Mouse (Mus musculus): ENCODE measurements around the gene Slc30a9.

DNA sequence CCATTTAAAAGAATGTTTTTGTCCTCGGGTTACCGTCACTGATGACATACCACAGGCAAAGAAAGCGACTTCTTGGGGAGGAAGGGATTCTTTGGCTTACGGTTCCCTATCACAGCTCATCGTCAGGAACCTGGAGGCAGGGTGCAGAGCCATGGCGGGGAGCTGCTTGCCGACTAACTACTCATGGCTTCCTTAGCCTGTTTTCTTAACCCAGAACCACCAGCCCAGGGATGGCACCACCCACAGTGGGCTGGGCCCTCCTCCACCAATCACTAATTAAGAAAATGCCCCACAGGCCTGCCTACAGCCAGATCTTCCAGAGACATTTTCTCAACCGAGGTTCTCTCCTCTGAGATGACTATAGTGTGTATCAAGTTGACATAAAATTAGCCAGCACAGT lies 37.4 kb upstream of the Slc30a9 start:
- TF ChIP-seq CTCF (IDR thresholded peaks at IDR 0.05; ENCODE audit: borderline replicate concordance, control insufficient read depth, extremely low read depth, insufficient read depth, low read length, poor library complexity) (no peak), POLR2A (IDR thresholded peaks at IDR 0.05; ENCODE audit: control insufficient read depth, extremely low read depth, insufficient read depth, low read length, poor library complexity) (no peak)

Data from thymus, adult 2 months (tissue).